Mouse (Mus musculus) forebrain, embryonic 12.5 days (tissue): ENCODE results near the gene D130040H23Rik. TPM values are rescaled to one million over a fixed set of nuclear protein-coding genes. Genes with fewer than 3 reads are reported as not detected.
A peak's percentile ranks its signal among the peaks of the same experiment; 100 is the strongest.
"Not testable (repeated sequence)": the region's sequence is repeated elsewhere in the genome, so short reads cannot be mapped to it uniquely, and the experiment has no call there.

Experiments
- ATAC-seq: fragments of 200-750 bp; cut with Nextera tagmentation; 2 replicates; pipeline ENCODE4 v1.8.0; 2017; ENCODE audit warnings: moderate TSS enrichment; ENCODE audit not compliant: low FRiP score
- H3K27ac ChIP-seq: fragments of 300-500 bp; sonication (generic); 2 replicates; pipeline ENCODE4 v1.5.1; 2016; ENCODE audit warnings: mild to moderate bottlenecking
- H3K27me3 ChIP-seq: fragments of 300-500 bp; sonication (generic); 2 replicates; pipeline ENCODE4 v1.6.1; 2016; ENCODE audit warnings: mild to moderate bottlenecking
- H3K36me3 ChIP-seq: fragments of 300-500 bp; sonication (generic); replicated peaks from 2 replicates; pipeline ENCODE4 v1.6.1; 2016; ENCODE audit warnings: mild to moderate bottlenecking
- H3K4me1 ChIP-seq: fragments of 300-500 bp; sonication (generic); 2 replicates; pipeline ENCODE4 v1.6.1; 2016
- H3K4me2 ChIP-seq: fragments of 300-500 bp; sonication (generic); 2 replicates; pipeline ENCODE4 v1.6.1; 2016; ENCODE audit warnings: mild to moderate bottlenecking, moderate library complexity
- H3K4me3 ChIP-seq: fragments of 300-500 bp; sonication (generic); replicated peaks from 2 replicates; pipeline ENCODE4 v1.5.1; 2016; ENCODE audit warnings: mild to moderate bottlenecking
- H3K9ac ChIP-seq: fragments of 300-500 bp; sonication (generic); 2 replicates; pipeline ENCODE4 v1.6.1; 2016; ENCODE audit warnings: mild to moderate bottlenecking
- H3K9me3 ChIP-seq: fragments of 300-500 bp; sonication (generic); 2 replicates; pipeline ENCODE4 v1.6.1; 2016
- WGBS: fragments of 180-500 bp; shearing (Covaris S2); methylation state at CpG from one replicate; pipeline ENCODE4 v1.1.7; 2016; 5-methylcytosine and 5-hydroxymethylcytosine counted together
- polyA plus RNA-seq: library from polyadenylated mRNA; unstranded; fragments of >200 nt; fragmentation: Nextera tagmentation; extraction: Ambion mirVana; gene quantifications from 2 replicates; pipeline ENCODE4 v1.2.1, GENCODE M21; 2016

D130040H23Rik gene
- polyA plus RNA-seq = 9.8 and 11.4 TPM in 2 replicates

DNA sequence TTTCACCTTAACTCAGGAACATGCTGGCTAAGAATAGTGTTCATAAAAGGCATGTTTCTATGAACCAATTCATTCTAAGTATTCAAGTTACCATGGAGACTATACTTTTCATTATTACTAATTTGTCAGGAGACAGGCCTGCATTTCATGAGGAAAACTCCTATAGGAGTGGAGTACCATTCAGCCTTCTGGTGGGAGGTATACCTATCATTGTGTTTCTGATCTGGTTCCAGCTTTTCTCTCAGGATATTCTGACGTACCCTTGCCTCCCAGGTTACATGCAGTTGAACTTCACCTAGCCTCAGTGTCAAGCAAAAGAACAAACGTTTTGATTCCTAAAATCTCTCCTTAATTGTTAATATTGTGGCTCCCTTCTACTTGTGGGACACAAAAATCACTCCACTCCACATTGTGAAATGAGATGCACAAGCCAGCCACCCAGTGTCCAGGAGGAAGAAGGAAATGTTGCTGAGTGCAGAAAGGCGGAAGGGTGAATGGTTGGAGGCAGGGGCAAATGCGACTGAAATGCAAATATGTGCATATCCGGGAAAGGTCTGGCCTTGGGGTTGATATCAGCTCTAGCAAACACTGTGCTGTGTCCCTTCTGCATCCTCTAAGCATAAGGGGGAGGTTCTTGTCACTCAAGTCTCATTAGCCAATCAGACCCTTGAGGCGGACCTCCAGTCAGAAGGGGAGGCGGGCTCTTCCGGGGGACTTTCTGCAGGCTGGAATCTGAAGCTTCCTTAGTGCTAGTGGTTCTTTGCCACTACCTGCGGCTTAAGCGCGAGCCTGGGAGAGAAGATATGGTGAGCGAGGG is at the start of gene D130040H23Rik:
TSS of gene D130040H23Rik (plus strand) at position 695 of the 817 bp plus-strand sequence.
- peaks cover 19% of the 10 kb centered on the region for H3K36me3 ChIP-seq
- 9% methylated on average over 12 of the region's 12 CpGs for WGBS
- H3K4me3 ChIP-seq = peak within 1 kb of the TSS; percentile 67
- peak; percentile 100 for ATAC-seq
- peak within 1 kb of the TSS; percentile 61 for H3K4me2 ChIP-seq
- H3K4me1 ChIP-seq = peaks cover 10% of the 10 kb centered on the region
- peak within 1 kb of the TSS; percentile 85 for H3K27ac ChIP-seq
- H3K9ac ChIP-seq = peak within 1 kb of the TSS; percentile 68
- no peaks in the 10 kb centered on the region for H3K27me3 ChIP-seq
- 0 out of 2 replicates have a peak, but pooled peaks cover 11% of the 10 kb centered on the region for H3K9me3 ChIP-seq

DNA sequence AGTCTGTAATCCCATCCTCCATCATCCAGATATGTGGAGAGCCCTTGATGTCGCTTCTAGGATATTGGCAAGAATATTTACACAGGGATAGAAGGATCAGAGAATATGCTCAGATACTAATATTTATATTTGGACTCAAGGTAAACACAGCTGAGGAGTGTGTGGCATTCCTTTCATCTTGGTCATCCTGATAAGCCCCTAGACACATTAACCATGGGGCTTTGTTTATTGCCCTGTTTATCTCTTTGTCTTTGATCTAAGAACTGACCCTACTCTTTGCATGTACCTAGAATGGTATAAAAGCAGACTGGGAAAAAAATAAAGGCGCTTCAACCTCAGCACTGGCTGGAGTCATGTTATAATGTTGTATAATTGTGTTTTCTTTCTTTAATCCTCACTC is 28.3 kb upstream of the D130040H23Rik start:
- Histone ChIP-seq H3K27me3 (no peaks in the 10 kb centered on the region), H3K4me2 (no peak overlapping the region), H3K9ac (no peak overlapping the region), H3K4me1 (no peaks in the 10 kb centered on the region), H3K36me3 (no peaks in the 10 kb centered on the region), H3K4me3 (no peak overlapping the region), H3K9me3 (no peaks in the 10 kb centered on the region), H3K27ac (no peak overlapping the region)
- no peak for ATAC-seq
- WGBS = 89% methylated on average over 2 of the region's 2 CpGs

- Histone ChIP-seq H3K9ac (no peak overlapping the region), H3K9me3 (no peaks in the 10 kb centered on the region), H3K4me1 (peaks cover 10% of the 10 kb centered on the region), H3K4me3 (no peak overlapping the region), H3K27ac (no peak overlapping the region), H3K27me3 (no peaks in the 10 kb centered on the region), H3K36me3 (peaks cover 4% of the 10 kb centered on the region; the same call in 1 of the 2 replicates), H3K4me2 (no peak overlapping the region)
- no peak for ATAC-seq
- 69% methylated on average over 4 of the region's 4 CpGs for WGBS
These were observed 2.4 kb upstream of the D130040H23Rik start for GRCm38 (mm10) chr8:69268525-69268924.

DNA sequence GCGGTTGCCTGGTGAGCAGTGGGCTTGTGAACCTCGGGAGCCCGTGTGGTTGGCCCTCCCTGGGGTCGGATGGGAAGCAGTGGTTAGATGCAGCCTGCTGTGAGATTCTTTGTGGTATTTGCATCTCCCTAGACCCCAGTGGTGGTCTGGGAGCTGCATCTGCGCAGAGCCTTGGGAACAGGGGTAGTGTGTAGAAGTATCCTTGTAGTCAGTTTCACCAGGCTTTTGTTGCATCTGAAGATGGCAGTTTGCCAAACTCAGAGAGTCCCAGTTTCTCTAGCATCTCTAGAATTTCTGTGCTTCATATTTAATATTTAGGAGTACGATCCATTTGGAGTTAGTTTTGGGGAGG is 299 bp downstream of the D130040H23Rik start:
- WGBS = 15% methylated on average over 6 of the region's 6 CpGs
- ATAC-seq = peak; percentile 90
- H3K4me3 ChIP-seq = peak overlapping the region; percentile 67
- peak overlapping the region; percentile 85 for H3K27ac ChIP-seq
- no peaks in the 10 kb centered on the region for H3K27me3 ChIP-seq
- H3K9ac ChIP-seq = peak overlapping the region; percentile 68
- peaks cover 10% of the 10 kb centered on the region for H3K4me1 ChIP-seq
- H3K9me3 ChIP-seq = 0 out of 2 replicates have a peak, but pooled peaks cover 11% of the 10 kb centered on the region
- peak overlapping the region; percentile 61 for H3K4me2 ChIP-seq
- H3K36me3 ChIP-seq = peaks cover 22% of the 10 kb centered on the region

- peaks cover 22% of the 10 kb centered on the region for H3K36me3 ChIP-seq
- peaks cover 21% of the 10 kb centered on the region for H3K9me3 ChIP-seq
- ATAC-seq = no peak
- WGBS = 90% methylated on average over 6 of the region's 6 CpGs
- H3K4me2 ChIP-seq = no peak overlapping the region
- no peak overlapping the region for H3K27ac ChIP-seq
- no peak overlapping the region for H3K9ac ChIP-seq
- no peak overlapping the region for H3K4me3 ChIP-seq
- peaks cover 10% of the 10 kb centered on the region for H3K4me1 ChIP-seq
- no peaks in the 10 kb centered on the region for H3K27me3 ChIP-seq
These were observed 1.6 kb downstream of the D130040H23Rik start for GRCm38 (mm10) chr8:69272435-69272834.

DNA sequence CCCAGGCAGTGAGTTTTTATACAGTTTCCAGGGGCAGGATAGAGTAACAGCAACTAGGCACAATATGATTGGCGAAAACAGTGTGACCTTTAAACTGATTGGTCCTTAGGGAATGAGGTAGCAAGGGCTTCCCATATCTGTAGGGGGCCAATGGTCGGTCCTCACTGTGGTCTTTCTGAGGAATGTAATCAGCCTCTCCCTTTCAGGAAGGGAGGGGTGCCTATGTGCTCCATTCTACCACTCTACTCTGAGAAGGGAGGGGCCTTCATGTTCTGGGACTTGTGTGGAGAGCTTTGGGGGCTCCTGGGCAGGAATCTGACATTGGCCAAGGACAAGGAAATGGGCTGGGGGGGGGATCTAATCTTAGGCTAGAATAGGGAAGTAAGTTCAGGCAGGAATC is 53.9 kb downstream of the D130040H23Rik start:
- WGBS = 85% methylated on average over 2 of the region's 2 CpGs
- no peak for ATAC-seq
- no peak overlapping the region for H3K4me2 ChIP-seq
- no peak overlapping the region for H3K27ac ChIP-seq
- H3K4me3 ChIP-seq = no peak overlapping the region
- H3K9ac ChIP-seq = no peak overlapping the region
- no peaks in the 10 kb centered on the region for H3K9me3 ChIP-seq
- no peaks in the 10 kb centered on the region for H3K27me3 ChIP-seq
- no peaks in the 10 kb centered on the region for H3K4me1 ChIP-seq
- no peaks in the 10 kb centered on the region for H3K36me3 ChIP-seq

GRCm38 (mm10) chr8:69328301-69329288 is 57.7 kb downstream of the D130040H23Rik start:
- Histone ChIP-seq H3K9me3 (no peaks in the 10 kb centered on the region), H3K4me2 (peak overlapping the region; percentile 61), H3K27me3 (no peaks in the 10 kb centered on the region), H3K9ac (peak overlapping the region; percentile 55), H3K36me3 (no peaks in the 10 kb centered on the region), H3K4me1 (no peaks in the 10 kb centered on the region), H3K27ac (no peak overlapping the region), H3K4me3 (peak overlapping the region; percentile 37)
- WGBS = 8% methylated on average over 24 of the region's 24 CpGs
- ATAC-seq = peak; percentile 88

DNA sequence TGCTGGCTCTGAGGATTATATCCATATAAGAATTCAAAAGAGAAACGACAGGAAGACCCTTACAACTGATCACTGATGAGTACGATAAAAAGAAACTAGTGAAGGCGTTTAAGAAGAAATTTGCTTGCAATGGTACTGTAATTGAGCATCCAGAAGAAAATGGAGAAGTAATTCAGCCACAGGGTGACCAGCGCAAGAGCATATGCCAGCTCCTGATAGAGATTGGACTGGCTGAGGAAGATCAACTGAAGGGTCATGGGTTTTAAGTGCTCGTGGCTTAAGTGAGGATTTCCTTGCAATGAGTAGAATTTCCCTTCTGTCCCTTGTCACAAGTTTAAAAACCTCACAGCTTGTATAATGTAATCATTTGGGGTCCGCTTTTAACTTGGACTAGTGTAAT is 58.4 kb downstream of the D130040H23Rik start:
- H3K27me3 ChIP-seq, H3K27ac ChIP-seq, ATAC-seq, H3K9me3 ChIP-seq, H3K36me3 ChIP-seq, H3K4me1 ChIP-seq: not testable (repeated sequence)
- Histone ChIP-seq H3K4me2 (peak overlapping the region; percentile 61), H3K9ac (peak overlapping the region; percentile 55), H3K4me3 (peak overlapping the region; percentile 37)
- 68% methylated on average over 6 of the region's 6 CpGs for WGBS

Other genes starting within 250 kb of the D130040H23Rik start
- gene Zfp930, start 62.0 kb upstream of the D130040H23Rik start, polyA plus RNA-seq = 15.9 and 17.4 TPM in 2 replicates
- 0.09 TPM in 1 of 2 replicates, not detected in the other for gene Gm9495, start 182.5 kb downstream of the D130040H23Rik start, polyA plus RNA-seq